Mouse (Mus musculus) heart, postnatal 0 days (tissue): Measurements from ENCODE around the gene Snf8. TPM values are rescaled to one million over a fixed set of nuclear protein-coding genes. Genes with fewer than 3 reads are reported as not detected.

Source experiments
- ATAC-seq: fragments of 200-750 bp; cut with Nextera tagmentation; 2 replicates; pipeline ENCODE4 v1.8.0; 2017; ENCODE audit warnings: low read depth, moderate number of reproducible peaks, moderate library complexity; ENCODE audit not compliant: insufficient read depth
- DNase-seq: peaks from one replicate; pipeline ENCODE4 v3.0.0-alpha.2; 2016; ENCODE audit warnings: low spot score
- H3K27ac ChIP-seq: fragments of 300-500 bp; sonication (generic); 2 replicates; pipeline ENCODE4 v1.5.1; 2014; ENCODE audit warnings: low read depth, mild to moderate bottlenecking
- H3K27me3 ChIP-seq: fragments of 300-500 bp; sonication (generic); 2 replicates; pipeline ENCODE4 v1.6.1; 2014; ENCODE audit warnings: low read length, mixed read lengths; ENCODE audit not compliant: control insufficient read depth, insufficient read depth
- H3K36me3 ChIP-seq: fragments of 300-500 bp; sonication (generic); replicated peaks from 2 replicates; pipeline ENCODE4 v1.6.1; 2014; ENCODE audit warnings: low read length, mixed read lengths; ENCODE audit not compliant: control insufficient read depth, insufficient read depth
- H3K4me1 ChIP-seq: fragments of 300-500 bp; sonication (generic); 2 replicates; pipeline ENCODE4 v1.6.1; 2014; ENCODE audit warnings: antibody characterized with exemption; ENCODE audit not compliant: control insufficient read depth, insufficient read depth
- H3K4me2 ChIP-seq: fragments of 300-500 bp; sonication (generic); 2 replicates; pipeline ENCODE4 v1.6.1; 2014; ENCODE audit warnings: low read depth, mild to moderate bottlenecking, low read length, moderate library complexity
- H3K4me3 ChIP-seq: fragments of 300-500 bp; sonication (generic); 2 replicates; pipeline ENCODE4 v1.5.1; 2014; ENCODE audit warnings: low read depth, low read length
- H3K9ac ChIP-seq: fragments of 300-500 bp; sonication (generic); replicated peaks from 2 replicates; pipeline ENCODE4 v1.6.1; 2014; ENCODE audit warnings: low read depth, low read length, mixed read lengths
- H3K9me3 ChIP-seq: fragments of 300-500 bp; sonication (generic); replicated peaks from 2 replicates; pipeline ENCODE4 v1.6.1; 2016; ENCODE audit warnings: low read length; ENCODE audit not compliant: control insufficient read depth
- CTCF ChIP-seq: IDR thresholded peaks from 2 replicates; pipeline ENCODE4 v1.5.1; 2016; ENCODE audit warnings: antibody characterized with exemption, control low read depth, low read depth
- EP300 ChIP-seq: IDR thresholded peaks from 2 replicates; pipeline ENCODE4 v1.6.1; 2016; ENCODE audit warnings: antibody characterized with exemption, low read depth
- WGBS: fragments of 180-500 bp; shearing (Covaris S2); extraction: QIAGEN DNeasy Blood & Tissue Kit; methylation state at CpG from one replicate; pipeline ENCODE4 v1.1.7; 2014; 5-methylcytosine and 5-hydroxymethylcytosine counted together
- polyA plus RNA-seq: library from polyadenylated mRNA; unstranded; fragments of >200 nt; fragmentation: Nextera tagmentation; extraction: Ambion mirVana; gene quantifications from 2 replicates; pipeline ENCODE4 v1.2.1, GENCODE M21; 2015
- total RNA-seq: library from RNA; depleted of rRNA; stranded (reverse); fragments of >200 nt; gene quantifications from 2 replicates; pipeline ENCODE4 v1.2.3, GENCODE M21; 2014; ENCODE audit warnings: low replicate concordance

Gene Snf8
- total and polyA plus RNA-seq, 2 experiments from 2014 or later: 25.2 to 63.0 TPM

- Histone ChIP-seq H3K9me3 (no peaks in the 10 kb centered on the region), H3K27ac (peak within 1 kb of the TSS; percentile 95), H3K4me1 (0 out of 2 replicates have a peak, but pooled peaks cover 5% of the 10 kb centered on the region), H3K4me2 (peak within 1 kb of the TSS; percentile 78), H3K36me3 (peaks cover 14% of the 10 kb centered on the region), H3K27me3 (no peaks in the 10 kb centered on the region), H3K9ac (peak within 1 kb of the TSS; percentile 89), H3K4me3 (peak within 1 kb of the TSS; percentile 71)
- TF ChIP-seq CTCF (no peak), EP300 (peak; percentile 87; the same call in 1 of the 2 replicates)
- WGBS: under 1% methylated on average over 37 of the region's 37 CpGs
- peak; percentile 100 for DNase-seq
- peak; percentile 94 for ATAC-seq
These were observed 41.0 kb downstream of the Snf8 start, which contains the start of gene Atp5g1 for GRCm38 (mm10) chr11:96075509-96076220. TSS of gene Atp5g1 (minus strand) at chr11:96075670.

- Histone ChIP-seq H3K27ac (peak overlapping the region; percentile 88), H3K9me3 (no peaks in the 10 kb centered on the region)
- no peak for ATAC-seq
These were observed 41.8 kb downstream of the Snf8 start for GRCm38 (mm10) chr11:96076221-96077105.

GRCm38 (mm10) chr11:96080736-96081135 lies 46.1 kb downstream of the Snf8 start:
- H3K4me2 ChIP-seq: no peak overlapping the region
- WGBS: 63% methylated on average over 5 of the region's 5 CpGs
- no peak overlapping the region for H3K27ac ChIP-seq
- no peaks in the 10 kb centered on the region for H3K27me3 ChIP-seq
- DNase-seq: no peak
- no peak for ATAC-seq
- no peaks in the 10 kb centered on the region for H3K36me3 ChIP-seq
- no peak overlapping the region for H3K9ac ChIP-seq
- TF ChIP-seq EP300 (no peak), CTCF (no peak)
- no peak overlapping the region for H3K4me3 ChIP-seq
- H3K9me3 ChIP-seq: no peaks in the 10 kb centered on the region
- H3K4me1 ChIP-seq: 0 out of 2 replicates have a peak, but pooled peaks cover 5% of the 10 kb centered on the region

More at GRCm38 (mm10) chr11:96076221-96077105, 41.8 kb downstream of the Snf8 start:
- Histone ChIP-seq H3K9ac (peak overlapping the region; percentile 21; the same call in 1 of the 2 replicates), H3K4me3 (peak overlapping the region; percentile 41), H3K36me3 (peaks cover 6% of the 10 kb centered on the region), H3K4me2 (peak overlapping the region; percentile 57), H3K4me1 (0 out of 2 replicates have a peak, but pooled peaks cover 5% of the 10 kb centered on the region), H3K27me3 (no peaks in the 10 kb centered on the region)
- 60% methylated on average over 13 of the region's 13 CpGs for WGBS
- no peak for TF ChIP-seq CTCF
- no peak for TF ChIP-seq EP300
- DNase-seq: no peak

- Histone ChIP-seq H3K4me3 (no peak overlapping the region), H3K9ac (no peak overlapping the region), H3K27me3 (no peaks in the 10 kb centered on the region), H3K4me2 (no peak overlapping the region), H3K36me3 (no peaks in the 10 kb centered on the region), H3K4me1 (no peaks in the 10 kb centered on the region), H3K27ac (no peak overlapping the region), H3K9me3 (no peaks in the 10 kb centered on the region)
- no peak for TF ChIP-seq CTCF
- WGBS: 62% methylated on average over 3 of the region's 3 CpGs
- ATAC-seq: no peak
- no peak for DNase-seq
These were observed 48.0 kb downstream of the Snf8 start for GRCm38 (mm10) chr11:96082682-96083081.

- Histone ChIP-seq H3K4me1 (no peaks in the 10 kb centered on the region), H3K27ac (no peak overlapping the region), H3K9ac (no peak overlapping the region), H3K9me3 (peaks cover 5% of the 10 kb centered on the region; the same call in 1 of the 2 replicates), H3K27me3 (no peaks in the 10 kb centered on the region), H3K4me2 (no peak overlapping the region), H3K4me3 (no peak overlapping the region), H3K36me3 (no peaks in the 10 kb centered on the region)
- TF ChIP-seq CTCF: no peak
- TF ChIP-seq EP300: no peak
- WGBS: 82% methylated on average over 6 of the region's 6 CpGs
- DNase-seq: no peak
- no peak for ATAC-seq
These were observed 53.3 kb downstream of the Snf8 start for GRCm38 (mm10) chr11:96087981-96088380.
